Mouse (Mus musculus) neural tube, embryonic 14.5 days (tissue): ENCODE data around the gene Ptges3. TPM values are rescaled to one million over a fixed set of nuclear protein-coding genes. Genes with fewer than 3 reads are reported as not detected.
"Not testable (repeated sequence)": the region's sequence is repeated elsewhere in the genome, so short reads cannot be mapped to it uniquely, and the experiment has no call there.

Experiments used
- ATAC-seq: fragments of 200-750 bp; cut with Nextera tagmentation; 2 replicates; pipeline ENCODE4 v1.8.0; 2017; ENCODE audit warnings: low read depth, mild to moderate bottlenecking, moderate TSS enrichment, moderate library complexity
- H3K27ac ChIP-seq: fragments of 300-500 bp; sonication (generic); 2 replicates; pipeline ENCODE4 v1.5.1; 2014; ENCODE audit warnings: low read depth, mild to moderate bottlenecking, control low read depth, low read length, moderate library complexity, mixed read lengths
- H3K27me3 ChIP-seq: fragments of 300-500 bp; sonication (generic); 2 replicates; pipeline ENCODE4 v1.6.1; 2014; ENCODE audit warnings: low read length; ENCODE audit not compliant: control insufficient read depth, insufficient read depth
- H3K36me3 ChIP-seq: fragments of 300-500 bp; sonication (generic); 2 replicates; pipeline ENCODE4 v1.6.1; 2014; ENCODE audit warnings: low read length, mixed read lengths; ENCODE audit not compliant: control insufficient read depth, insufficient read depth
- H3K4me1 ChIP-seq: fragments of 300-500 bp; sonication (generic); 2 replicates; pipeline ENCODE4 v1.6.1; 2014; ENCODE audit warnings: low read length; ENCODE audit not compliant: control insufficient read depth, insufficient read depth
- H3K4me2 ChIP-seq: fragments of 300-500 bp; sonication (generic); 2 replicates; pipeline ENCODE4 v1.6.1; 2014; ENCODE audit warnings: mild to moderate bottlenecking, low read depth, low read length, control low read depth
- H3K4me3 ChIP-seq: fragments of 300-500 bp; sonication (generic); 2 replicates; pipeline ENCODE4 v1.5.1; 2014; ENCODE audit warnings: low read depth, low read length, control low read depth, mixed read lengths
- H3K9ac ChIP-seq: fragments of 300-500 bp; sonication (generic); replicated peaks from 2 replicates; pipeline ENCODE4 v1.6.1; 2014; ENCODE audit warnings: low read depth, mild to moderate bottlenecking, control low read depth, low read length, mixed read lengths
- H3K9me3 ChIP-seq: fragments of 300-500 bp; sonication (generic); 2 replicates; pipeline ENCODE4 v1.6.1; 2016; ENCODE audit warnings: low read length; ENCODE audit not compliant: control insufficient read depth
- WGBS: fragments of 180-500 bp; shearing (Covaris S2); extraction: QIAGEN DNeasy Blood & Tissue Kit; methylation state at CpG from one replicate; pipeline ENCODE4 v1.1.7; 2014; 5-methylcytosine and 5-hydroxymethylcytosine counted together
- polyA plus RNA-seq: library from polyadenylated mRNA; unstranded; fragments of >200 nt; fragmentation: Nextera tagmentation; extraction: Ambion mirVana; gene quantifications from 2 replicates; pipeline ENCODE4 v1.2.1, GENCODE M21; 2014

The Ptges3 gene
- polyA plus RNA-seq, 1 experiment from 2014 or later, result 381 TPM

GRCm38 (mm10) chr10:128086391-128086790 lies 27.6 kb downstream of the Ptges3 start:
- Histone ChIP-seq H3K9me3 (no peaks in the 10 kb centered on the region), H3K27me3 (no peaks in the 10 kb centered on the region; the same call in 1 of the 2 replicates), H3K4me3 (no peak overlapping the region), H3K9ac (no peak overlapping the region), H3K4me1 (peaks cover 11% of the 10 kb centered on the region), H3K27ac (no peak overlapping the region), H3K36me3 (peaks cover 54% of the 10 kb centered on the region), H3K4me2 (no peak overlapping the region)
- 74% methylated on average over 6 of the region's 6 CpGs for WGBS
- no peak for ATAC-seq

- not testable (repeated sequence) for ATAC-seq
Observed at GRCm38 (mm10) chr10:128087216-128087615, 28.5 kb downstream of the Ptges3 start.

DNA sequence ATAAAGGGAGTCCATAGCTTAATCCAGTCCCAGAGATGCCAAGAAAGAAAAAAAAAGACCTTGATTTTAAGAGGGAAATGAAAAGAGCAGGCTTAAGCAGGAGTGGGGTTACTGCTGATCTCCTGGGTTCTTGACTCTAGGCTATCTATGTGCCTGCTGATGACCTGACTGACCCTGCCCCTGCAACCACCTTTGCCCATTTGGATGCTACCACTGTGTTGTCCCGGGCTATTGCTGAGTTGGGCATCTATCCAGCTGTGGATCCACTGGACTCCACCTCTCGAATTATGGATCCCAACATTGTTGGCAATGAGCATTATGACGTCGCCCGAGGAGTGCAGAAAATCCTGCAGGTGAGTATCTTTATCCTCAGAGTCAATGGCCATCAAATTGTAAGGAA lies 29.4 kb downstream of the Ptges3 start:
- Histone ChIP-seq H3K4me1 (peaks cover 19% of the 10 kb centered on the region), H3K27ac (no peak overlapping the region), H3K36me3 (peaks cover 54% of the 10 kb centered on the region), H3K9ac (no peak overlapping the region), H3K4me3 (no peak overlapping the region), H3K27me3 (no peaks in the 10 kb centered on the region; the same call in 1 of the 2 replicates), H3K9me3 (no peaks in the 10 kb centered on the region), H3K4me2 (no peak overlapping the region)
- no peak for ATAC-seq
- WGBS, result 95% methylated on average over 5 of the region's 5 CpGs

More at GRCm38 (mm10) chr10:128087216-128087615, 28.5 kb downstream of the Ptges3 start:
- H3K27me3 ChIP-seq, H3K4me3 ChIP-seq, H3K9ac ChIP-seq, H3K4me2 ChIP-seq, H3K27ac ChIP-seq, H3K9me3 ChIP-seq: not testable (repeated sequence)
- WGBS, result 86% methylated on average over 2 of the region's 2 CpGs
- Histone ChIP-seq H3K36me3 (peaks cover 54% of the 10 kb centered on the region), H3K4me1 (peaks cover 19% of the 10 kb centered on the region)

DNA sequence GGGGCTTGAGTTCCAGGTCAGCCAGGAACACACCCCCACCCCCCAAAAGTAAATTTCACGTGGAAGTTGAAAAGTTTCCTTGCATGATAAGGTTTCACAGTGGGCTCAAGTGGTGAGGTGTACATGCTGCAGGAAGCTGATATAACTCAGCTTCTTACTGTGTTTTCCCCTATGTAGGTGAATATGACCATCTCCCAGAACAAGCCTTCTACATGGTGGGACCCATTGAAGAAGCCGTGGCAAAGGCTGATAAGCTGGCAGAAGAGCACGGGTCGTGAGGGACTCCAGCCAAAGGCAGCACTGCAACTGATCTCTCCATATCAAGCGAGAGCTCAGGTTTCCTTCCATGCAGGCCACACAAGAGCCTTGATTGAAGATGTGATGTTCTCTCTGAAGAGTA lies 31.1 kb downstream of the Ptges3 start:
- Histone ChIP-seq H3K27me3 (no peaks in the 10 kb centered on the region), H3K9ac (no peak overlapping the region), H3K9me3 (no peaks in the 10 kb centered on the region), H3K36me3 (peaks cover 54% of the 10 kb centered on the region), H3K4me3 (no peak overlapping the region), H3K4me1 (peaks cover 24% of the 10 kb centered on the region), H3K27ac (no peak overlapping the region), H3K4me2 (no peak overlapping the region)
- WGBS, result 76% methylated on average over 5 of the region's 5 CpGs
- no peak for ATAC-seq

DNA sequence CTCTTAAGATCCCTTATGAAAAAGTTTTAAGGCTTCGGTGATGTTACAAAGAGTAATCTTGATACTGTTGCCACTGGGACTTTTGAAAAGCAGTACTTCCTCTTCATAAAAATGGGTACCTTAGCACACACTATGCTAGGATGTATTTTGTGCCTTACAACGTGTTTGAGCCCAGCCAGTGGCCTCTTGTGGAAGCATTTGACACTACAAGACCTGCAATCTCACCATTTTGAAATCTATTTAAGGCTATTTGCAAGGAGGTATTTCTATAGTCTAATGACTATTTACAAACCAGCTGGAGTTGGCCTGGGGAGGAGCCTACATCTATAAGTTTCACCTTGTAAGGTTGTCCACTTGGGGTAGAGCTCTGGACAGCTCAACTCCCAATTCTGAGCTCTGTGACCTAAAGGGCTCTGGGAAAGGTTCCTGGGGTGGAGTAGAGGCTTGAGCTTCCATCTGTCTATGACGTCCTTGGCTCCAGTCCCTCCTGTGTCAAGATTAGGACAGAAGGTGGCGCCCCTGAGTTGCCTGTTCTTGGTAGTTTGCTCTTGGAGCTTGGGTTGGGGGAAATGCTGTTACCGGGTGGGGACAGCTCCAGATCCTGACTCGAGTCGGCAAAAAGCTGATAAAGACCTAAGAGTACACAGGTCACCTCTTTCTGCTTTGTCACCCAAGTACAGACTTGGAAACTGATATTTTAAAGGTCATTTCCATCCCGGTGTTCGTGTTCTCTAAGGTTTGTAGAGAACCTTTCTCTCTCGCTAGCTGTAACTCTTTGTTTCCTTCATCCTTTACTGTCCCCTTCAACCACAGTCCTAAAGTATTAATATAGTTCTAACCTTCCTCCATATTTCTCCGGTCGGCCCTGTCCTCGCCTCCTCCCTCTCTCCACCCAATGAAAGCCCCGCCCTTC lies 32.2 kb downstream of the Ptges3 start:
- peak; percentile 39; the same call in 1 of the 2 replicates for ATAC-seq
- peaks cover 21% of the 10 kb centered on the region for H3K4me1 ChIP-seq
- H3K9me3 ChIP-seq, result no peaks in the 10 kb centered on the region
- peaks cover 45% of the 10 kb centered on the region for H3K36me3 ChIP-seq
- H3K9ac ChIP-seq, result peak overlapping the region; percentile 74; the same call in 1 of the 2 replicates
- H3K4me3 ChIP-seq, result peak overlapping the region; percentile 77; the same call in 1 of the 2 replicates
- H3K4me2 ChIP-seq, result peak overlapping the region; percentile 89
- no peak overlapping the region for H3K27ac ChIP-seq
- 7% methylated on average over 14 of the region's 14 CpGs for WGBS
- H3K27me3 ChIP-seq, result no peaks in the 10 kb centered on the region

DNA sequence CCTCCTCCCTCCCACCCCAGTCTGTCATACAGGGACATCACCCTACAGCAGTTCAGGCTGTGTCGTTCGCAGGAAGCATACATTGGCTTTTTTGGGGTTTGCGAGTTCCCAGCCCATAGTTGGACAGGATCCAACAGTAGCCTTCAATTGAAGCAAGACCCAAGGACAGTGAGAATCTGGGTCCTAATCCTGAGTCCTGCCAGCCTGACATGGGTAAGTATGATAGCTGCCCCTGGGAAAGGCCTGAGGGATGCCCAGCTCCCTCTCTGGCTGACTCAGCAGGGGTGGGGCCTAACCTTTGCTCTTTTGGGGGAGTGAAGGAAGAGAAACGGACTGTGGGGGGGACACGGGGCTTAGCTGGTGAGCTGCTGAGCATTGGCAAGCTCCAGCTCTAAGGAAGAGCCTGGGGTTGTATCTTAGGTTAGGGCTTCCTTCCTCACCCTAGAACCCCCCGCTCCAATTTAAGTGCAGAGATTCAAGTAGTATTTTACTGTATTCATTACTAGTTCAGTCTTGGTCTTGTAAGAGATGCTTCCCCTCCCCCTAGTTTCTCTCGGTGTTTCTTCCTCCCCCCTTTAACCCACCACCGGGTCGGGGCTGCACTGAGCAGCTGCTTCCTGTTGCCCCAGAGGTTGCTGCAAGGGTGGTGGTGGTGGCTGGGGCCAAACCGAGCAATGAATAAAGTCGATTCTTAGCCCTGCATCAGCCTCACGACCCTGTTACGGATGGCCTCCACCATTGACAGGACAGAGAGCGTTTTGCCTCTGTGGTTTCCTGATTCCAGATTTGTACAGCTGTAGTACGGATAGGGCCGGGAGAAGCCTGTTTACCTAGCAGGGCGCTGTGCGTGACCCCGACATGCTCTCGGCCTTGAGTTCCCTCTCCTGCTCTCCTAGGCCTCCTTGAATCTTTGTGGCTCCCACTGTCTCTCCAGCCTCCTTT lies 33.1 kb downstream of the Ptges3 start, which contains the start of gene Baz2a:
TSS of gene Baz2a (plus strand) at position 14 of the 942 bp plus-strand sequence.
- peaks cover 36% of the 10 kb centered on the region for H3K36me3 ChIP-seq
- H3K4me2 ChIP-seq, result peak within 1 kb of the TSS; percentile 89
- H3K27ac ChIP-seq, result peak within 1 kb of the TSS; percentile 85
- peak; percentile 26; the same call in 1 of the 2 replicates for ATAC-seq
- H3K4me3 ChIP-seq, result peak within 1 kb of the TSS; percentile 77
- WGBS, result under 1% methylated on average over 20 of the region's 20 CpGs
- no peaks in the 10 kb centered on the region for H3K27me3 ChIP-seq
- H3K9me3 ChIP-seq, result no peaks in the 10 kb centered on the region
- peak within 1 kb of the TSS; percentile 74 for H3K9ac ChIP-seq
- peaks cover 21% of the 10 kb centered on the region for H3K4me1 ChIP-seq

GRCm38 (mm10) chr10:128092506-128093495 lies 34.0 kb downstream of the Ptges3 start:
- under 1% methylated on average over 57 of the region's 88 CpGs for WGBS
- peaks cover 26% of the 10 kb centered on the region for H3K36me3 ChIP-seq
- H3K27me3 ChIP-seq, result no peaks in the 10 kb centered on the region
- peak overlapping the region; percentile 77 for H3K4me3 ChIP-seq
- ATAC-seq, result peak; percentile 48
- H3K9ac ChIP-seq, result peak overlapping the region; percentile 74
- H3K4me2 ChIP-seq, result peak overlapping the region; percentile 89
- peak overlapping the region; percentile 85 for H3K27ac ChIP-seq
- H3K4me1 ChIP-seq, result peaks cover 22% of the 10 kb centered on the region
- no peaks in the 10 kb centered on the region for H3K9me3 ChIP-seq
